Mouse (Mus musculus) testis, postnatal 10 days (tissue): ENCODE results near the gene Olfr432.
"Not testable (repeated sequence)": the region's sequence is repeated elsewhere in the genome, so short reads cannot be mapped to it uniquely, and the experiment has no call there.

Experiments used
- DNase-seq: peaks from one replicate; pipeline ENCODE4 v3.0.0; 2021; ENCODE audit warnings: low spot score

Gene Olfr432

DNA sequence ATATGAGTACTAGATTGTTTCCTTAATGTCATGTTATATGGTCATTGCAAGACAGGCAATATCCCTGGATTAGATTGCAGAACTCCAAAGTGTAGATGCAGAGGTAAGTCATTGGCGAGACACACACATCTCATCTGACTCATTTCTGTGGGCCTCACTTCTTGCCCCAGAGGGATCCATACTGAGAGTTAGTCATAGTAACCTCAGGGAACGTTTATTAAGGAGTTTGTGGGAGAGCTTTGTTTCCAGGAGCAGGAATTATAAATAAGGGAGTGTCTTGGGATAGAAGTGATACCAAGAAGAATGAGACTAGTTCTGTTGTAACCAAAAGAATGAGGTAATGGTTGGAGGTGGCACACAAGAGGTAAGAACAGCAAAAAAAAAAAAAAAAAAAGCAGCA is at the start of gene Olfr432:
Gene Olfr432, plus strand, starts transcription at position 313 of the 400 bp plus-strand sequence.
- no peak for DNase-seq

DNA sequence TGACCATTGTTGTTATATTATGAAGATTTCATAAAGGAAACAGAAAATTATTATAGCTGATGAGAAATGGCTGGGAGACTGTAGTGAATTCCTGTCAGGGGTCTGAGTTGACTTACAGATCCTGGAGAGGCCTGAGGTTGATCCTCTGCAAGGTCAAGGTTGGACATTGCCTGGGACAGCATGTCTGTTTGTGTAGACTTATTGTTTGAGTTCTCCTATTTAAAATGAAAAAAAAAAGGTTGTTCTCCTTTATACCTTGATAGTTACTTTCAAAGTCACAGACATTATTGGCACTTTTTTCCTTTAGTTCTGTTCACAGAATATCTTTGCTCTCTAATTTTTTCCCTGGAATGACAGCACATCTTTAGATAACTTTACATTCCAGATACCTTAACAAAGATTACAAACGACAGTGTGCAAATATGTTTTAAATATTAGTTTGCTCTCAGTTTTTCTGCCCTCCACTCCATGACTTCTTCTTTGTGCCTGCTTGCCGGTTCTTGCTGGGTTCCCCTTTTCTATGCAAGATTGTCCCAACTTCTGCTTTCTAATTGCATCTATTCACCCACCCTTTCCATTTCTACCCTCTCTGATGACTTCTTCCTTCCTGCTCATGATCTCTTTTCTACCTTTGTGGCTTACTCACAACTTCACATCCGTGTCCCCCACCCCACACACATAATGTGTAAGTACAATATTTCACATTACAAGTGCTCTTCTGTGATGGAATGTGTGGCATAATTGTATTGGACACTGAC is 44.5 kb upstream of the Olfr432 start:
- DNase-seq: not testable (repeated sequence)

DNA sequence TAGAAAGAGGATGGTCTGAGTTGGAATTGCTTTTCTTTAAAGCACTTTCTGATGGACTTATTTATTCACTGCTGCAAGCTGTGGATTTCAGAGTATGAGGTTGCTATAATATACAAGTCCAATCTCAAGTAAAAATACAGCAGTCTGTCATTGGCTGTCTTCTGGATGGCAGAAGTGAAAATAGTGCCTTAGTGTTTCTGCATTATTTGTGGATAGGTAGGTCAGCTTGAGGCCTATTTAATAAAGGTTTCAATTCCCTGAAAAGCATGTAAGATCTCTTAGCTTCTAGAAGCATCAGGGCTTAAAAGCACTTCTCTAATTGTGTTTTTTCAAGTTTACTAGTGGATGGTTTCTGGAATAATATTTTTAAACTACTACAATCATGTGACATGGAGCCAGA is 42.0 kb upstream of the Olfr432 start:
- not testable (repeated sequence) for DNase-seq

DNA sequence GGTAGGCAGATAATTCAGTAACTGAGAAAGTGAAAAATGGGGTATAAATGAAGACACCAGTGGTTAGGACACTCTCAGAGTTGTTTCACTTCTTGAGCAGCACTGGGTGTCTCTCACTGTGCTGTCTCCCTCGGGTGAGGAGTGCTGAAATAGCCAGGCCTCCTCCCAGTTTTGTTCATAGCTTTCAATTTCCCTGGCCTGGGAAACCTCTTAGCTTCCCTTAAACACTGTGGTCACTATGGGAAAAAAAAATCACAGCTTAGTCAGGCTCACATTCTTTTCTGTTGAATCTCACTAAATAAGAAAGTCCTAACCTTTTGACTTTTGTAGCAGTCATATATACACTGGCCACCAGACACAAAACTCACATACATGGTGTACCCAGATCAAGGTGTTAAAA is 17.3 kb upstream of the Olfr432 start, which contains the start of gene Ifi205:
Gene Ifi205, minus strand, starts transcription at position 113 of the 400 bp plus-strand sequence.
- DNase-seq: no peak

DNA sequence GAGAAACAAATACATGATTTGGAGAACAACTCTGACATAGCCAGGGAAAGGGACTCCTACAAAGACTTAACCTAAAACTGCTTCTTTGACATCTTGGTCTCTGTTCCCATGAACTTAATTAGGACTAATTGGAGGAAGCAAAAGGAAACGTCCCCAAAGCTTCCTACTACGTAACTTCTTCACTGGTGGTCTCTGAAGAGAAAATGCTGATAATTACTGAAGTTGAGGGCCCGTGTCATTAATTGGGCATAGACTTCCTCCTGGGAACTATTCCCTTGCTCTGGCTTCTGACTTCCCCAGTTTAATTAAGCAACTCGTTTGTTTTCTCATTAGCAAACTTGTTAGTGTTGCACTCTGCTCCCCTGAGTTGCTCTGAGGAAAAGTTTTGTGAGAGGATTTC is 13.2 kb upstream of the Olfr432 start:
- no peak for DNase-seq

DNA sequence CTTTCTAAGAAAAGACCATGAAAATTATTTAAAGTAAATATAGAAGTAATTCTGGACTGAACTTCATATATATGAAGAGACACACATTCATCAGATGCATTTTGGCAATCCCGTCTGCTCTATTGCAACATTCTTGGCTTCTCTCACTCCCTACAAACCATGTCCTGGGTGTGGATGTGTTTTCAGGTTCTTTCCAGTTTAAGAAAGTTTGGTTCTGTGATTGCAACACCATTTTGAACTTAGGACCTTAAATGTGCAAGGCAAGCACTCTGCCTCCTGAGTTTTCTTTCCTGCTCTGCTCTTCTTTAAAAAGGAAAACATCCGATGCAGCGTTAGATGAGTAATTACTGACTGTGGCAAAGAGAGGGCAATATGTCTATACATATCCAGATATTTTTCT is 10.5 kb upstream of the Olfr432 start:
- DNase-seq: no peak

DNA sequence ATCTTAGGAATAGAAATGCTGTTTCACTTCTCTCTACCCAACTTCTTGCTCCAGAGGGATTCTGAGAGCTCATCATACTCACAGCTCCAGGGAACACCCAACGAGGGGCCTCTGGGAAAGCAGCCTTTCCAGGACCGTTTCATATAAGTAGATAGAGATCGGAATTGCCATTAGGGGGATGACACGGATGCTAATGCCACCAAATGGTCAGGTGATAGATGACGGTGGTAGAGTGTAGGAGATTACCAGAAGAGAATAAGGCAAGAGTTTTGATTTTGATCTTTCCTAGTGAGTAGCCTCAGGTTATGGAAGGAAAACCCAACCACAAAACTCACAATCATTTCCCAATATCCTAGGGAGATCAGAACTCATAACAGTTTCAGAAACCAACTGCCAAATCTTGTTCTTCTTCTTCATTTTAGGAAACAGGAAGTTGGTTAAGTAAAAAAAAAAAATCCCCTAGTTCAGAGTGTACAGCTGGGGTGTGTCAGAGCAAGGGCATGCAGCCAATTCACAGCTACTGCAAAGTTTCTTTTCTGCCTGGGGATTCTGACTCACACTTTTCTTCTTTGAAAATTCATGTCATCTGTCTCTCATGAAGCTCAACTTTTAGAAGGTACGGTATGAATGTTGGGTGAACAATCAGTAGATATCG is 8.4 kb upstream of the Olfr432 start, which contains the start of gene Olfr433:
Gene Olfr433, plus strand, starts transcription at position 183 of the 655 bp plus-strand sequence.
- peak; percentile 63 for DNase-seq

DNA sequence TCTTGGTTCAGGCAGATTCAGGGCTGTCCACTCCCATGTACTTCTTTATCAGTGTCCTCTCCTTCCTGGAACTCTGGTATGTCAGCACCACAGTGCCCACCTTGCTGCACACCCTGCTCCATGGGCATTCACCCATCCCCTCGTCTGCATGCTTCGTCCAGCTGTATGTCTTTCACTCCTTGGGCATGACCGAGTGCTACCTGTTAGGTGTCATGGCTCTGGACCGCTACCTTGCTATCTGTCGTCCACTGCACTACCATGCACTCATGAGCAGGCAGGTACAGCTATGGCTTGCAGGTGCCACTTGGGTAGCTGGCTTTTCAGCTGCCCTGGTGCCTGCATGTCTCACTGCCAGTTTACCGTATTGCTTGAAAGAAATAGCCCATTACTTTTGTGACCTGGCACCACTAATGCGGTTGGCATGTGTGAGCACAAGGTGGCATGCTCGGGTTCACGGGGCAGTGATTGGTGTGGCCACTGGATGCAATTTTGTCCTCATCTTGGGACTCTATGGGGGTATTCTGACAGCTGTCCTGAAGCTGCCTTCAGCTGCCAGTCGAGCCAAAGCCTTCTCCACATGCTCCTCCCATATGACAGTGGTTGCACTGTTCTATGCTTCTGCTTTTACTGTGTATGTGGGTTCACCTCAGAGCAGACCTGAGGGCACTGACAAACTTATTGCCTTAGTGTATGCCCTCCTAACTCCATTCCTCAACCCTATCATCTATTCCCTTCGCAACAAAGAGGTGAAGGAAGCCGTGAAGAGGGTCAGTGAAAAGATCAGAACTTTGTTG is 6.7 kb upstream of the Olfr432 start:
- DNase-seq: not testable (repeated sequence)

DNA sequence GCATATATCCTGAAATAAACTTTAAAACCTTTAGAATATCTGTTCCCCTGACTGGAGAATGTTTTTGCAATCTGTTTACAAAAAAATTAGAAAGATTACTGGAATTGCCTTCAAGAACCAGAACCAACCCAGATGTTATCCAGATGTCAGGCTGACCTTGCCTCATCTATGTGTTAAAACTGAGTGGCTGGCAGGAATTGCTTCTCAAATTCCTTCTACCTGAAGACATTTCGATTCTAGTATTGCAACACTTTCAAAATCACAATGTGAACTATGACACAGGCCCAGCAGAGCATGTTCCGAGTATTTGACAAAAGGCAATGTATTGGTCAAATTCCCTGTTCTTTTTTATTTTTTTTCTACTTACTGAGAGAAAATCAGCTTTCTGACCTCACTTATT is 4.6 kb upstream of the Olfr432 start:
- DNase-seq: no peak

DNA sequence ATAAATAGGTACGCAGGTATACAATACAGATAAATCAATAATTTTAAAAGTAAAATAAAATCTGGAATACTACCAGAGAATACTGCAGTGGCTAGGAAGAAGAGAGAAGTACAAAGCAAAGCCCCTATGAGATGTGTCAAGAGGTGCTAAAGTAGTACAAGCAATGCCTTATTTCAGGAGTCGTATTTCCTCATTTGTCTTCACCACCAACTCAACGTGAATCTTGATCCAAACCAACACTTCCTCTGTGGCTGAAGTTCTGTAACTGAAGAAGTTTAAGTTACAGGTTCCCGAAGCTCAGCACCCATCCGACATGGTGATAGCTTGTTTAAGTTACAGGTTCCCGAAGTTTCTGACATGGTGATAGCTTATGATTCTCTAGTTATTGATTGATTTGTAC is 778 bp upstream of the Olfr432 start:
- not testable (repeated sequence) for DNase-seq

DNA sequence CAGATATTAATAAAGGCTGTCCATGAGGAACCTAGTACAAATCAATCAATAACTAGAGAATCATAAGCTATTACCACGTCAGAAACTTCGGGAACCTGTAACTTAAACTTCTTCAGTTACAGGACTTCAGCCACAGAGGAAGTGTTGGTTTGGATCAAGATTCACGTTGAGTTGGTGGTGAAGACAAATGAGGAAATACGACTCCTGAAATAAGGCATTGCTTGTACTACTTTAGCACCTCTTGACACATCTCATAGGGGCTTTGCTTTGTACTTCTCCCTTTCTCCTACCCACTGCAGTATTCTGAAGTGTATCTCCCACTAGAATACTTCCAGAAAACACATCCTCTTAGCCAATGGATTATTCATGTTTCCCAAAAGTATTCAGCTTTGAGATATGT is 352 bp downstream of the Olfr432 start:
- DNase-seq: not testable (repeated sequence)

DNA sequence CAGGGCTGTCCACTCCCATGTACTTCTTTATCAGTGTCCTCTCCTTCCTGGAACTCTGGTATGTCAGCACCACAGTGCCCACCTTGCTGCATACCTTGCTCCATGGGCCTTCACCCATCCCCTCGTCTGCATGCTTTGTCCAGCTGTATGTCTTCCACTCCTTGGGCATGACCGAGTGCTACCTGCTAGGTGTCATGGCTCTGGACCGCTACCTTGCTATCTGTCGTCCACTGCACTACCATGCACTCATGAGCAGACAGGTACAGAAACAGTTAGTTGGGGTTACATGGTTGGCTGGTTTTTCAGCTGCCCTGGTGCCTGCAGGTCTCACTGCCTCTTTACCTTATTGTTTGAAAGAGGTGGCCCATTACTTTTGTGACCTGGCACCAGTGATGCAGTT is 1.5 kb downstream of the Olfr432 start:
- DNase-seq: no peak

DNA sequence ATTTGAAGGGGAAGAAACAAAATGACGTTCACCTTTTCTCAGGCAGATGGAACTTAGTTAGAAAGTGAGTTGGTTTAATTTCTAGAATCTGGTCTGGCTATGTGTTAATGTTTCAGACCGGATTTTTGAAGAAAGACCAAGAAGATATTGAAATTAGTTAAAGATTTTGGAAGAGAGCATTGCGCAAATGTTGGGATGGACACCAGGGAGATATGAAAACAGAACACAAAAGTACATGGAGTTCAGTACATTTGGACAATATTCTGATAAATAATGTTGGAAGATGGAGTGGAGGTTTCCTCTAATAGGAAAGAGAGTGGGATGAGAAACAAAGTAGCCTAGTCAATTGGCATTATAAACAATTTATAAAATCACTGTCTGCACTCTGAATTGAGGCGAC is 2.5 kb downstream of the Olfr432 start:
- DNase-seq: no peak

DNA sequence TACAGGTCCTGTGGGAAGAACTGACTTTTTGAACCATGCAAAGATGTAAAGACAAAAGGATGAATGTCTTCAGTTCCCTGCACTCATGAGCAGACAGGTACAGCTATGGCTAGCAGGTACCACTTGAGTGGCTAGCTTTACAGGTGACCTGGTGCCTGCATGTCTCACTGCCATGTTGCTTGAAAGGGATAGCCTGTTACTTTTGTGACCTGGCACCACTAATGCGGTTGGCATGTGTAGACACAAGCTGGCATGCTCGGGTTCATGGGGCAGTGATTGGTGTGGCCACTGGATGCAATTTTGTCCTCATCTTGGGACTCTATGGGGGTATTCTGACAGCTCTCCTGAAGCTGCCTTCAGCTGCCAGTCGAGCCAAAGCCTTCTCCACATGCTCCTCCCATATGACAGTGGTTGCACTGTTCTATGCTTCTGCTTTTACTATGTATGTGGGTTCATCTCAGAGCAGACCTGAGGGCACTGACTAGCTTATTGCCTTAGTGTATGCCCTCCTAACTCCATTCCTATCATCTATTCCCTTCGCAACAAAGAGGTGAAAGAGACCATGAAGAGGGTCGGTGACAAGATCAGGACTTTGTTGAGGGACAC is 3.0 kb downstream of the Olfr432 start:
- no peak for DNase-seq

DNA sequence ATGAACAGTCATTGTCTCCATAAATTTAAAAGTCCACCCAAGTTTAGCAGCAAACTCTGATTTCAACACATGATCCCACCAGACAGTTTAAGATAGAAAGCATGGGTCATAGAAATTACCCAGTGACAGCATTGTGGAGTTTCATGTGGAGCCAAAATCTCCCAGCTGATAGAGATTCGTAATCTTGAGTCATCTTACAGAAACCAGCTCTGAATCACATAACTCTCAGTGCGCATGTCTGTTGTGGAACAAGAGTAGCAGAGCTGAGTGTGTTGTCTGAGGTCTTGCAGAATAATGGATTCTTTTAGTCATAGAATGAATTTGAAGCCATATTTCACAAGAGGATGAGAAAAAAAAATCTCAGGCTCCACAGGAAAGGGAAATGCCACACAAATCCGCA is 4.0 kb downstream of the Olfr432 start:
- no peak for DNase-seq

DNA sequence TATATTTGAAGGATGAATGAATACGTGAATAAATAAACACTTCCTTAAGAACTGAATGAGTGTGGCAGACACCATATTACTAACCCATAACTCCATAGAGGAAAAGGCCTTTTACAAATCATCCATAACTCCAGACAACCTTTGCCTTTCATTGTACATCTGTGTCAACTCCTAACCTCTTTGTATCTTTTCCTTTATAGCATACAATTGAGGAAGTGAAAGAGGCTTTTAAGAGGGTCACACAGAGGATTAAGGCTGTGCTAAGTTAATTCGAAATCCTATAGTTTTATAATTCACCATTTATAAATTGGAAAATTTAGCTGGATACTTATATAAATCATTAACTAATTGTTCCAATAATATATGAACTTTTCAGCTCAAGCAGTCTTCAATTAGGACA is 6.2 kb downstream of the Olfr432 start:
- DNase-seq: no peak

DNA sequence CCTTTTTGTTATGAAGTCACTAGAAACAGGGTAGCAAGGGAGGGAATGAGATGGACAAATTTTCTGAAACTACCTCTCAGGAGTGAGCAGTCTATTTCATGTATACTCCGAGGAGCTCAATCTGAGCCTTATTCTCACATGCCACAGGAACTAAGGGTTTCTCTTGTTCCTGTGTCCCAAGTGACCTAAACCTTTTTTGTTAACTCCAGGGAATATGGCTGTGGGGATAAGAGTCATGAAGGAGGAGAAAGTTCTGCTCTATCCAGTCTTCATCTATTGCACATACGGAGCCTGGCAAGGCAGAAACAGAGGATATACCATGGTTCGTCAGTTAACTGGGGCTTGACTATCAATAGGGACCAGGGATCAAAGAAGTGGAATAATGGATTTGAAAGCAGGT is 17.3 kb downstream of the Olfr432 start, which contains the start of gene Olfr430:
Gene Olfr430, plus strand, starts transcription at position 301 of the 400 bp plus-strand sequence.
- DNase-seq: no peak

DNA sequence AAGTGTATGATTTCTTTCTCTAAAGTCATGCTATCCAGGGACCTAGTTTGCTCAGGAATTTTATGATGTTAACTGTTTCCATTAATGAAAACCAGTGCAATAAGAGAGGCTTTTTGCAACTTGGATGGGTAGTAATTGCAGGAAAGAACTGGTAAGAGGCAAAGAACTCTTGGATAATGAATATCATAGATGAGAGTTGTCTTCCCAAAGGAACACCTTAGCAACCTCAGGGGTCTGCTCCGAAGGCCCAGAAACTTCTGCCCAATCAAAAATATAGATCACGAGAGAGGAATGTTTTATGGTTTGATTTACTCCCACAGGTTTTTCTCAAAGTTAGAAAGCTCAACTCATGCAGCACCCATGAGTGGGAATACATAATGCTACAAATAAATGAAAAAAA is 35.0 kb downstream of the Olfr432 start, which contains the start of gene Olfr429:
Gene Olfr429, plus strand, starts transcription at position 301 of the 400 bp plus-strand sequence.
- DNase-seq: no peak

DNA sequence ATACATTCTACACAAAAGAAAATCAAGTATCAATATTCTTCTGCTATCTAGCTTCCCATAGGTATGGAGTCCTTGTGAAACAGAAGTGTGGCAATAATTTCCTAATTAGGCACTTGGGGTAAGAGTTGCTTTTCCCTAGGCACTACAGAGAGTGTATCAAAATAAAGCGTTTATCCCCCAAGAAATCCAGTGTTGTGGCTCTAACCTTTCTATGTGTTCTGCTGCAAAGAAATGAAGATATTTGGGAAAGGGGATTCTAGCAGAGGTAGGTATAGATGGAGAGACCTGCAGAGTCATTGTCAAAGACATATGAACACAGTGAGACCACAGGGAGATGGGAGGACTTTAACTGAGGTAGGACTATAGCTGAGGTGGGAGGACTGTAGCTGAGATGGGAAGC is 47.6 kb downstream of the Olfr432 start, which contains the start of gene Olfr427:
Gene Olfr427, plus strand, starts transcription at position 301 of the 400 bp plus-strand sequence.
- DNase-seq: no peak

DNA sequence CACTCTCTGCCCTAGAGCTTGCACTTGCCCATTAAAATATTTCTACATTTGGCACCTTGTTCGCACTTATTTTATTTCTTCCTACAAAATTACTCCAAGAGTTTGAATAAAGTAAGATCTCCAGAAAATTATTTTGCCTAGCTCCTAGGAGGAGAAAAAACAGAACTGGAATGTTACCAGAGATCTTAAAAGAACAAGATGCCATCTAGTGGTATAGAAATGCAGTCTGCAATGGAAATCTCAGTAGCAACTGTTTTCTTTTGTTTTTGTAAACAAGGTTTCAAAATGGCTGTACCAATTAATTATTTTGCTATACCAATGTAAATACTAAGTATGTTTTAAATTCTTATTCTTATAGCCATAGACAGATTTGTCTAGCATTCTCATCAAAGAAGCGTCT is 54.7 kb downstream of the Olfr432 start:
- no peak for DNase-seq
